Mouse (Mus musculus) left cerebral cortex, postnatal 14 days (tissue): ENCODE measurements around the gene Tmem130. TPM values are rescaled to one million over a fixed set of nuclear protein-coding genes. Genes with fewer than 3 reads are reported as not detected.
"Not testable (repeated sequence)": the region's sequence is repeated elsewhere in the genome, so short reads cannot be mapped to it uniquely, and the experiment has no call there.

Source experiments
- DNase-seq, 2 experiments: peaks; one replicate each; pipeline ENCODE4 v3.0.0; 2021 to 2022; ENCODE audit warnings: low spot score in 2 of 2, mixed read lengths in 1 of 2
- intact Hi-C: fragments of 180-260 bp; cut with DNase I; formaldehyde crosslinking; loops from one replicate; pipeline ENCODE4 v1.15.1; 2025
- long read RNA-seq, 2 experiments: library from polyadenylated mRNA; stranded (forward); transcript quantifications; one replicate each; pipeline ENCODE4 v2.0.0; 2021
- total RNA-seq, 2 experiments: library from RNA; stranded (reverse); gene quantifications; 2 replicates each; pipeline ENCODE4 v1.2.3; 2021

Tmem130 gene
- total RNA-seq: 100 to 1,000 TPM; 155 to 183 TPM
- long read RNA-seq, experiment 1, transcript Tmem130-201 (8 exons, 2,805 nt): major isoform, 136 of 237 reads
- long read RNA-seq, experiment 1, partial matches to known transcripts: 22 of 237 reads
- long read RNA-seq, experiment 1, other reads (novel, unspliced or antisense): 79 of 237 reads
- long read RNA-seq, experiment 2, transcript Tmem130-201 (8 exons, 2,805 nt): major isoform, 127 of 208 reads
- long read RNA-seq, experiment 2, partial matches to known transcripts: 15 of 208 reads
- long read RNA-seq, experiment 2, other reads (novel, unspliced or antisense): 66 of 208 reads

DNA sequence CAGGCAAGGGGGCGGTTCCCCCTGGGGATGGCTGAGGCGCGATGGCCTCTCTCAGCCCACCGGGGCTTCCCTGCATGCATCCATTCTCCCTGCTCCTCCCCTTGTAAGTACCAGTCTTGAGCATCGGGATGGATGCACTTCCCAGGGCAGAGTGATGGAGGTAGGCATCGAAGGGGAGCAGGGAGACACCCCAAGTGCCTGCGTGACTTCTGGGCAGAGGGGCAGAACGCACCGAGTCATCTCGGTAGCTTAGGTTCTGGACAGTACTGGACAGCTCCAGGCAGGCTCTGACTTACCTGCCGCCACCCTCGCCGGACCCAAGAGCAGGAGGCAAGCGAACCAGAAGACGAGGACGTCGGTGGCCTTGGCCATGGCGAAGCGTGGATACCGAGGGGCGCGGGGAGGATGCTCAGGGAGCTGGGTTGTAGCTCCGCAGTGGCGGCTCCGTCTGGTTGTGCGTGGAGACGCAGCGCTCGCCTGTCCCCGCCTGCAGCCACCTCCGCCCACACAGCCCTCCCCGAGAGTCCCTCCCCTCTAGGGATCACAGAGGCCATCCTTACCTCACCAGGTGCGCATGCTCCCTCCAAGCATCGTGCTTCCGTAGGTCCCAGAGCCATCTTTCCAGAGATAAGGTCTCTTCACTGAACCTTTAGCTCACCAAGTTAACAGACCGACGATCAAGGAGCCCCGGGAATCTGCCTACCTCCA lies at the start of gene Tmem130:
Gene Tmem130 (minus strand): TSS at position 658 of the 708 bp plus-strand sequence.
- DNase-seq: peak; percentile 82 to 89
- intact Hi-C loops: no loop called here

GRCm38 (mm10) chr5:144806931-144807330 lies 45.3 kb upstream of the Tmem130 start:
- no peak for DNase-seq
- intact Hi-C loops: no loop called here

DNA sequence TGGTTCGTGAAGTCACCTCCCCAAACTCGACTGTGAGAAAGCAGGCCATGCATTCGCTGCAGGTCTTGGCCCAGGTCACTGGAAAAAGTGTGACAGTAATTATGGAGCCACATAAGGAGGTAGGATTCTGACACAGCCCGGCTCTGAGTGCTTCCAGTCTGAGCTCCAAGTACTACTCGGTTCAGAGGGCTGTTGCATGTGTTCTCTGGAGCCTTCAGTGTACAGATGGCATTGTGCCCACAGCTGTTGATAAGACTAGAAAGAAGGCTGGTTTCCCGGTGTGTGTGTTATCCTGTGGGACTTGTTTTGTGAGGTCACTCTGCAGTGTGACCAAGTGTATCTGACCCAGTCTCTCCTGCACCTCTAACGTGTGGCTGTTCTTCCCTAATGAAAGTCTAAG lies 42.6 kb upstream of the Tmem130 start:
- intact Hi-C loops: no loop called here
- DNase-seq: no peak

- intact Hi-C loops: no loop called here
- DNase-seq: no peak
Measured at GRCm38 (mm10) chr5:144803066-144803465, 41.4 kb upstream of the Tmem130 start.

- intact Hi-C loops: no loop called here
- no peak for DNase-seq
Measured at GRCm38 (mm10) chr5:144797116-144797515, 35.5 kb upstream of the Tmem130 start.

DNA sequence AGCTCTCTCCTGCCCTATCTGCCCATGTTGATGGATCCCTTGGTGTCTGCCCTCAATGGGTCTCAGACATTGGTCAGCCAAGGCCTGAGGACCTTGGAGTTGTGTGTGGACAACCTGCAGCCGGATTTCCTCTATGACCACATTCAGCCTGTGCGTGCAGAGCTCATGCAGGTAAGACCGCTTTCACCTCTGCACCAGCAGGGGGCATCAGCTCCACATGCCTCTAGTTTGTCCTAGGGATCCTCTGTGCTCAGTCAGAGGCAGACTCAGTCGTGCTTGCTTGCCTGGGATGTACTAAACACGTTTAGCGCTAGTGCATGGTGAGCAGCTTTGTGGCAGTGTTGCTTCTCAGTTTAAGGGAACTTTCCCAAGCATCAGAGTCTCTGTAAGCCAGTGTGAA lies 33.1 kb upstream of the Tmem130 start:
- DNase-seq: peak; percentile 38 to 56
- intact Hi-C loops: no loop called here

DNA sequence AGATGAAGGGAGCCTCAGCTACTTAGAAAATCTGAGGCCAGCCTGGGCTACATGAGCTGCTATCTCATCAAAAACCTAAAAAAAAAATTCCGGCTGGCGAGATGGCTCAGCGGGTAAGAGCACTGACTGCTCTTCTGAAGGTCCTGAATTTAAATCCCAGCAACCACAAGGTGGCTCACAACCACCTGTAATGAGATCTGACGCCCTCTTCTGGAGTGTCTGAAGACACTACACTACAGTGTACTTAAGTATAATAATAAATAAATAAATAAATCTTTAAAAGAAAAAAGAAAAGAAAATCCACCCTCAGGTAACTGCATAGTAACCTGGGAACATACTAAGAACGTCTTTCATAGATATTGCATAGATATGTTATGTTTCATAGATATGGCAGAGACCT lies 31.8 kb upstream of the Tmem130 start:
- intact Hi-C loops: no loop called here
- DNase-seq: no peak

DNA sequence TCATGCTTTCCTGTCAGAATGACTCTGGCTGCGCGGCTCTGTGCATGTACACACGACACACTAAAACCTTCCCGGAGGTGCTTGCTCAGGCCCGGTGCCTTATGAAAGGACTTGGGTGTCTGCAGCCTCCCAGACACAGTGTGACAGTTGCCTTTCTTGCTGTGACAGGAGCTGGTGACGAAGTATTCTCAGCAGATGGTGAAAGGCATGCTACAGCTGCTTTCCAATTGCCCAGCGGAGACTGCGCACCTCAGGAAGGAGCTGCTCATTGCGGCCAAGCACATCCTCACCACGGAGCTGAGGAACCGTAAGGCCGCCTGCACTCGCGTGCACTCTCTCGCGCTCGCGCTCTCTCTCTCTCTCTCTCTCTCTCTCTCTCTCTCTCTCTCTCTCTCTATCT lies 24.8 kb upstream of the Tmem130 start:
- DNase-seq: no peak
- intact Hi-C loops: no loop called here

DNA sequence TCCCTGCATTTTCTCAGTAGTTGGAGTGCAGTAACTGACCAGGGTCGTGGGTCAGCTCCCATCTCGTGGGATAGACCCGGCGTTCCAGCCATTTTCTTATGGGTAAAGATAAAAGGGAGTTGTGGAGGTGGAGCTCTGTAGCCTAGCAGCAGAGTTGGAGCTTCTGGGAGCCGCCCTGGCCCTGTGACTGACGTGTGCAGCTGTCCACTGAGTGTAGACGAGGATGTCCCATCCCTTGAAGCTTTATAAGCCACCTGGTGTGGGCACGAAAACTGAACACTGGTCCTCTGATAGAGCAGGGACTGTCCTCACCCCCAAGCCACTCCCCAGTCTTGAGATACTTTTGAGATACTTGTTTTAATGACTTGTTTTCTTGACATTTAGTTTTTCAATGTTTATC lies 19.0 kb upstream of the Tmem130 start:
- intact Hi-C loops: no loop called here
- no peak for DNase-seq

DNA sequence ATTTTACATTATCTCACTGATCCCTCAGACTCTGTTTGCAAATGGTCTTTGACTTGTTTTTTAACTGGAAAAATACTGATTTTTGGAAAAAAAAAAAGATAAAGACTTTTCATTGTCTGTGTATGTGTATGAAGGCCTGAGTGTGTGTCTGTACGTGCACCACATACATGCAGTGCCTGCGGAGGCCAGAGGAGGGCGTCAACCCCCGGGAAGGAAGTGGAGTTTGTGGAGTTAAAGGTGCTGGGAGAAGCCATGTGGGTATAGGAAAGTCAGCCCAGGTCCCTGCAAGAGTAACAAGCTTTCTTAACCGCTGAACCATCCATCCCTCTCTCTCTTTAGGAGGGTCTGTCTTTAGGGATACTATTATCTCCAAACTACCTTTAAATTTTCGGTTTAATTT lies 11.6 kb upstream of the Tmem130 start:
- no peak for DNase-seq
- intact Hi-C loops: no loop called here

DNA sequence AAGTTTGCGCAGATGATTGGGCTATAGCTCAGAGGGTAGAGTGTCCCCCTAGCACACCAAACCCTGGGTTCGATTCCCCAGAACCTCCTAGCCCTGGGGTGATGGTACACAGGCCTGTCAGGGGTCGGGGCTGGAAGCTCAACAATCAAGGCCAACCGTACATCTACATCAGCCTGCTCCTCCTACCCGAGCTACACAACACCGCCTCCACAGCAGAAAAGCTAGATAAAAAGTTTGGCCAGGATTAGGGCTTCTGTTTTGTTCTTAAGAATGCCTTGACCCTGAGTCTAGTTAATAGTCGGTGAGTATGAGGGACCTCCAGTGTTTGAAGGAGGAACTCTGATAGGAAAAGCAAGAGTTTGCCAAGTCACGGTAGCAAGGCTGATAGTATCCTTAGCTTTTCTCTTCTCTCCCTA lies 7.5 kb upstream of the Tmem130 start:
- no peak for DNase-seq

GRCm38 (mm10) chr5:144767911-144768841 lies 6.6 kb upstream of the Tmem130 start:
- intact Hi-C loops: no loop called here
- DNase-seq: peak; percentile 87 to 90

More for the DNA sequence above, 7.5 kb upstream of the Tmem130 start:
- intact Hi-C loops: no loop called here

- intact Hi-C loops, DNase-seq: not testable (repeated sequence)
Measured at GRCm38 (mm10) chr5:144767106-144767798, 5.6 kb upstream of the Tmem130 start, which contains the start of gene Trrap. Trrap (plus strand) TSS chr5:144767732.

DNA sequence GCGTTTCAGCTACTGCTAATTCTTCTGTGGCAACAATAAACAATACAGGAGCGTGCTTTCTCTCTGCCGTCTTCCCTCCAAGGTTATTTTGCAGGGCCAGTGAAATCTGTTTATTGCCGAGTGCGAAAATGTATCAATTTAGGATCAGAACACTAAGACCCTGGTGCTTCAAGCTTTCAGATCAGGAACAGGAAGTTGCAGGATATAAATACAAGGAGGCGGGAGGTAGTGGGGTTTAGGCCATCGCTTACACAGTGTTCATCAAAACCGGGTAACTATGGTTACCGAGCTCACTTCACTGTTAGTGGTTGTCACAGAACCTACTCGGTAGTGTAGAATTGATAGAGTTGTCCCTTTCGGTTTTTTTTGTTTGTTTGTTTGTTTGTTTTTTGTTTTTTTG lies 5.0 kb upstream of the Tmem130 start:
- intact Hi-C loops: no loop called here
- peak in 1 of 2 experiments; percentile 41 for DNase-seq

- intact Hi-C loops: no loop called here
Measured at GRCm38 (mm10) chr5:144766026-144766425, 4.4 kb upstream of the Tmem130 start.

GRCm38 (mm10) chr5:144758422-144758821 lies 3.2 kb downstream of the Tmem130 start:
- peak; percentile 62 to 73 for DNase-seq
- intact Hi-C loops: no loop called here

More at GRCm38 (mm10) chr5:144766026-144766425, 4.4 kb upstream of the Tmem130 start:
- no peak for DNase-seq

- intact Hi-C loops: no loop called here
- no peak for DNase-seq
Measured at GRCm38 (mm10) chr5:144757402-144757801, 4.2 kb downstream of the Tmem130 start.

- DNase-seq: no peak
- intact Hi-C loops: no loop called here
Measured at GRCm38 (mm10) chr5:144755191-144755590, 6.4 kb downstream of the Tmem130 start.

GRCm38 (mm10) chr5:144753041-144753440 lies 8.6 kb downstream of the Tmem130 start:
- DNase-seq: peak; percentile 85 to 92
- intact Hi-C loops: no loop called here
